Mouse (Mus musculus) embryonic facial prominence, embryonic 11.5 days (tissue): ENCODE results near the gene Nhlh1. TPM values are rescaled to one million over a fixed set of nuclear protein-coding genes. Genes with fewer than 3 reads are reported as not detected.
A peak's percentile ranks its signal among the peaks of the same experiment; 100 is the strongest.

Experiments
- ATAC-seq: fragments of 200-750 bp; cut with Nextera tagmentation; replicated peaks from 2 replicates; pipeline ENCODE4 v1.8.0; 2017; ENCODE audit warnings: low read depth; ENCODE audit not compliant: insufficient number of reproducible peaks, low FRiP score, low TSS enrichment
- DNase-seq: peaks from one replicate; pipeline ENCODE4 v3.0.0-alpha.2; 2015; ENCODE audit warnings: low spot score
- H3K27ac ChIP-seq: fragments of 300-500 bp; sonication (generic); replicated peaks from 2 replicates; pipeline ENCODE4 v1.5.1; 2014; ENCODE audit warnings: mild to moderate bottlenecking, low read depth, low read length, control low read depth
- H3K27me3 ChIP-seq: fragments of 300-500 bp; sonication (generic); 2 replicates; pipeline ENCODE4 v1.6.1; 2014; ENCODE audit warnings: mild to moderate bottlenecking, low read length, moderate library complexity, mixed read lengths; ENCODE audit not compliant: control insufficient read depth, insufficient read depth
- H3K36me3 ChIP-seq: fragments of 300-500 bp; sonication (generic); replicated peaks from 2 replicates; pipeline ENCODE4 v1.6.1; 2014; ENCODE audit warnings: low read depth, mild to moderate bottlenecking, low read length, moderate library complexity, mixed read lengths; ENCODE audit not compliant: control insufficient read depth, insufficient read depth
- H3K4me1 ChIP-seq: fragments of 300-500 bp; sonication (generic); 2 replicates; pipeline ENCODE4 v1.6.1; 2014; ENCODE audit warnings: low read length, mixed read lengths; ENCODE audit not compliant: control insufficient read depth, insufficient read depth
- H3K4me2 ChIP-seq: fragments of 300-500 bp; sonication (generic); 2 replicates; pipeline ENCODE4 v1.6.1; 2014; ENCODE audit warnings: low read depth, mild to moderate bottlenecking, control low read depth, low read length, moderate library complexity
- H3K4me3 ChIP-seq: fragments of 300-500 bp; sonication (generic); 2 replicates; pipeline ENCODE4 v1.5.1; 2014; ENCODE audit warnings: low read depth, low read length, control low read depth
- H3K9ac ChIP-seq: fragments of 300-500 bp; sonication (generic); replicated peaks from 2 replicates; pipeline ENCODE4 v1.6.1; 2014; ENCODE audit warnings: mild to moderate bottlenecking, control low read depth, low read length
- H3K9me3 ChIP-seq: fragments of 300-500 bp; sonication (generic); replicated peaks from 2 replicates; pipeline ENCODE4 v1.6.1; 2016; ENCODE audit warnings: mild to moderate bottlenecking, low read length, inconsistent platforms, mixed read lengths; ENCODE audit not compliant: control insufficient read depth
- WGBS: fragments of 180-500 bp; shearing (Covaris S2); extraction: QIAGEN DNeasy Blood & Tissue Kit; methylation state at CpG from one replicate; pipeline ENCODE4 v1.1.7; 2014; 5-methylcytosine and 5-hydroxymethylcytosine counted together
- polyA plus RNA-seq: library from polyadenylated mRNA; unstranded; fragments of >200 nt; fragmentation: Nextera tagmentation; extraction: Ambion mirVana; gene quantifications from 2 replicates; pipeline ENCODE4 v1.2.1, GENCODE M21; 2014

Gene Nhlh1
- polyA plus RNA-seq, 1 experiment from 2014 or later, result 4.6 TPM

DNA sequence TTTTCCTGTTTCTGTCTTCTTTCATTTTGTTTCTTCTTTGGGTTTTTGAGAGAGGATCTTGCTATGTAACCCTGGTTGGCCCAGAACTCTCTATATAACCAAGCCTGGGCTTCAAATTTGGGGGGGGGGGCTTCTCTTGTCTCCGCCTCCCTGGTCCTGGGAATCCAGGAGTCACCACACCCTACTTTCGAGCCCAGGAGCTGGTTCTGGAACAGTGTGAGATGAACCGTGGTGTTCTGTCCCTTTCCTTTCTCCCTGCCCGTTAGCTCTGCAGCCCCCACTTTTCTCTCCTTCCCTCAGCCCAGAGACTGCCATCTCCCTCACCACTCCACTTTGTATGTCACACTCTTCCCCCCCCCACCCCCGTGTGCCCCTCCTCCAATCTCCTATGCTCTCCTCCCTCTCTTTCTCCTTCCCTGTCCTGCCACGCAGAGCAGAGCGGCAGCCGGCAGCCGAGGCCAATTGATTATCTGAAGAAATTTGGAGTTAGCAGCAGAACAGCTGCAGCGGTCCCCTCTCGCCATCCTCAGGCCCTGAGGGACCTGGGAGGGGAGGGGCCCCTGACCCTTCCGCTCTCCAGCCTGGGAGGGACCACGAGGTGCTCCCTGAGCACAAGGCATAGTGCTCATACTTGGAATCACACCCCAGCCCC is 8.1 kb downstream of the Nhlh1 start:
- H3K4me2 ChIP-seq, result peak overlapping the region; percentile 19; the same call in 1 of the 2 replicates
- no peaks in the 10 kb centered on the region for H3K36me3 ChIP-seq
- 16% methylated on average over 13 of the region's 13 CpGs for WGBS
- no peaks in the 10 kb centered on the region for H3K9me3 ChIP-seq
- peak; percentile 29 for ATAC-seq
- H3K27ac ChIP-seq, result peak overlapping the region; percentile 62
- peak; percentile 53 for DNase-seq
- H3K4me3 ChIP-seq, result no peak overlapping the region
- peaks cover 15% of the 10 kb centered on the region for H3K27me3 ChIP-seq
- 0 out of 2 replicates have a peak overlapping the region, but pooled peaks have one; percentile 9 for H3K9ac ChIP-seq
- H3K4me1 ChIP-seq, result peaks cover 3% of the 10 kb centered on the region

DNA sequence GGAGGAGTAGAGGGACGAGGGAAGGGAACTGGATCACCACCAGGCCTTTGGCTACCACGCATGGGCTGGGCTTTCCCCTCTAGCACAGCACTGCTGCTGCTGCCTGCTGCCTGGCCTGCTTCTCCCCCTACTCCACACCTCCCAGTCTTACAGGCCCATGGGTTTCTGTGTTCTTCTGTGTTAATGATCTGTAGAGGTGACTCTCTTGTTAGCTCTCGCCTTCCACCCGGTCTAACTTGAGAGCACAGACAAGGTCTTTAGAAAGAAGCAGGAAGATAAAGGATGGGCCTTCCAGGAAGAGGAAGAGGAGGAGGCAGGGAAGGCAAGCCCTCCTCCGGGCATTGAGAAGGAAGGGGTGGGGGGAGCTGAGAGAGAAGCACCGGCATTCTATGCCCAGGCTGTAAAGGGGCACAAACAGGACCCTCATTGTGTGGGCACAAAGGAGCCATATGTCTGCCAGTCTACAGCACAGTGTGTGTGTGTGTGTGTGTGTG is 9.1 kb downstream of the Nhlh1 start:
- WGBS, result 24% methylated on average over 6 of the region's 6 CpGs
- H3K4me3 ChIP-seq, result no peak overlapping the region

DNA sequence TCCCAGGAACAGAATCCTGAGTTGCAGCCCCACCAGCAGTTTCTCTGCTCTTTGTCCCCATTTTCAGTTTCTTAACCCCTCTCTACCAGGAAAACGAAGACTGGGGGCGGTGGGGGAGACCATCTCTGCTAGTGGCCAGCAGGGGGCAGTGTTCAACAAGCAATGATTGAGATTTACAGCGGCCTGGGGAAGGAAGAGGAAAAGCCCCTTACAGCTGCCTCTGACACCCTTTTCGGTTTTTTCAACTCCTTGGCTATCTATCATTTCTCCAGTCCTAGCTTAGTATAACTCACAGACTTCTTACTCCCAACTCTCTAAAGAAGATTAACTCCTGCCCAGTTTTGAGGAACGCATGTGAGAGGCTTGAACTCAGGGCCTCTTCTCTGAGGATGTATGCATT is 10.4 kb downstream of the Nhlh1 start:
- H3K9ac ChIP-seq, result no peak overlapping the region
- 16% methylated on average over 5 of the region's 5 CpGs for WGBS

More for the DNA sequence above, 9.1 kb downstream of the Nhlh1 start:
- H3K4me1 ChIP-seq, result no peaks in the 10 kb centered on the region; the same call in none of the 2 replicates
- no peak overlapping the region for H3K4me2 ChIP-seq
- DNase-seq (no peak), ATAC-seq (peak; percentile 40; the same call in 1 of the 2 replicates)
- peak overlapping the region; percentile 10; the same call in 1 of the 2 replicates for H3K9ac ChIP-seq
- no peaks in the 10 kb centered on the region for H3K36me3 ChIP-seq
- H3K27ac ChIP-seq, result no peak overlapping the region
- no peaks in the 10 kb centered on the region for H3K9me3 ChIP-seq
- peaks cover 8% of the 10 kb centered on the region for H3K27me3 ChIP-seq

DNA sequence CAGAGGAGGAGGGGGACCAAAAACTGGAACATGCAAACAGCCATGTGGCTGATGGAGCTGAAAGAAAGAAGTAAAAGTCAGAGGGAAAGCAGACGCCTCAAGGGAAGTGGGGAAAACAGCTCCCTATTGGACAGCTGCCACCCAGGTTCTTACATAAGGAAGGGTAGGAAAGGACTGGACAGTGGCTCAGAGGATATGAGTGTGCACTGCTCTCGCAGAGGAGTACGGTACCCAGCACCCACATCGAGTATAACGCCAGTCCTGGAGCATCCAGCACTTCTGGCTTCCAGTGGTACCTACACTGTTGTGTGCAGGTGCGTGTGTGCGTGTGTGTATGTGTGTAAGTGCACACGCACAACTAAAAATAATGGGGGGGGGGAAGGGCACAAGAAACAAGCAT is 11.0 kb downstream of the Nhlh1 start:
- no peak for DNase-seq
- WGBS, result 72% methylated on average over 8 of the region's 8 CpGs
- no peaks in the 10 kb centered on the region; the same call in 1 of the 2 replicates for H3K4me1 ChIP-seq
- H3K4me3 ChIP-seq, result no peak overlapping the region
- H3K9me3 ChIP-seq, result no peaks in the 10 kb centered on the region
- H3K4me2 ChIP-seq, result no peak overlapping the region
- H3K36me3 ChIP-seq, result no peaks in the 10 kb centered on the region
- H3K27me3 ChIP-seq, result no peaks in the 10 kb centered on the region; the same call in 1 of the 2 replicates
- ATAC-seq, result no peak
- no peak overlapping the region for H3K27ac ChIP-seq
- H3K9ac ChIP-seq, result no peak overlapping the region

More for the DNA sequence above, 10.4 kb downstream of the Nhlh1 start:
- Histone ChIP-seq H3K36me3 (no peaks in the 10 kb centered on the region), H3K27ac (no peak overlapping the region), H3K4me2 (no peak overlapping the region), H3K4me1 (no peaks in the 10 kb centered on the region; the same call in 1 of the 2 replicates), H3K9me3 (no peaks in the 10 kb centered on the region), H3K4me3 (no peak overlapping the region), H3K27me3 (peaks cover 2% of the 10 kb centered on the region; the same call in 1 of the 2 replicates)
- DNase-seq, result peak; percentile 90
- ATAC-seq, result peak; percentile 14; the same call in 1 of the 2 replicates

- H3K4me1 ChIP-seq, result peaks cover 2% of the 10 kb centered on the region; the same call in 1 of the 2 replicates
- H3K36me3 ChIP-seq, result no peaks in the 10 kb centered on the region
- H3K27me3 ChIP-seq, result no peaks in the 10 kb centered on the region
- no peak overlapping the region for H3K27ac ChIP-seq
- WGBS, result 90% methylated on average over 2 of the region's 2 CpGs
- H3K4me3 ChIP-seq, result no peak overlapping the region
- no peaks in the 10 kb centered on the region for H3K9me3 ChIP-seq
- DNase-seq (no peak), ATAC-seq (no peak)
- no peak overlapping the region for H3K9ac ChIP-seq
- H3K4me2 ChIP-seq, result no peak overlapping the region
Observed at GRCm38 (mm10) chr1:172029914-172030313, 27.5 kb downstream of the Nhlh1 start.

- Histone ChIP-seq H3K4me2 (peak within 1 kb of the TSS; percentile 60), H3K4me3 (peak within 1 kb of the TSS; percentile 90), H3K4me1 (peaks cover 9% of the 10 kb centered on the region), H3K27ac (peak within 1 kb of the TSS; percentile 95), H3K36me3 (no peaks in the 10 kb centered on the region; the same call in 1 of the 2 replicates), H3K27me3 (no peaks in the 10 kb centered on the region), H3K9me3 (no peaks in the 10 kb centered on the region), H3K9ac (peak within 1 kb of the TSS; percentile 96)
- DNase-seq (no peak), ATAC-seq (no peak)
- WGBS, result 44% methylated on average over 21 of the region's 21 CpGs
Observed at GRCm38 (mm10) chr1:172028394-172029275, 28.7 kb downstream of the Nhlh1 start, which contains the start of gene Vangl2. Vangl2 (minus strand) TSS chr1:172028444.

- H3K4me1 ChIP-seq, result peaks cover 9% of the 10 kb centered on the region
- DNase-seq (no peak), ATAC-seq (no peak; the same call in 1 of the 2 replicates)
Observed at GRCm38 (mm10) chr1:172027809-172028102, 29.6 kb downstream of the Nhlh1 start.

More at GRCm38 (mm10) chr1:172027809-172028102, 29.6 kb downstream of the Nhlh1 start:
- Histone ChIP-seq H3K27me3 (no peaks in the 10 kb centered on the region), H3K9ac (peak overlapping the region; percentile 96), H3K36me3 (no peaks in the 10 kb centered on the region; the same call in 1 of the 2 replicates), H3K4me3 (no peak overlapping the region; the same call in 1 of the 2 replicates), H3K27ac (peak overlapping the region; percentile 95), H3K9me3 (no peaks in the 10 kb centered on the region), H3K4me2 (peak overlapping the region; percentile 60)
- WGBS, result 9% methylated on average over 10 of the region's 10 CpGs
